Mouse (Mus musculus) v-Abl transformed pro-B cells (cell line): ENCODE data around the gene Zfp568.
"Not testable (repeated sequence)": the region's sequence is repeated elsewhere in the genome, so short reads cannot be mapped to it uniquely, and the experiment has no call there.

Experiments used
- in situ Hi-C, 2 experiments: fragments of 400-800 bp; cut with MboI; formaldehyde crosslinking; loops; one replicate each; pipeline ENCODE4 v1.15.1; 2025; ENCODE audit not compliant: unreplicated experiment in 2 of 2

Zfp568 gene

DNA sequence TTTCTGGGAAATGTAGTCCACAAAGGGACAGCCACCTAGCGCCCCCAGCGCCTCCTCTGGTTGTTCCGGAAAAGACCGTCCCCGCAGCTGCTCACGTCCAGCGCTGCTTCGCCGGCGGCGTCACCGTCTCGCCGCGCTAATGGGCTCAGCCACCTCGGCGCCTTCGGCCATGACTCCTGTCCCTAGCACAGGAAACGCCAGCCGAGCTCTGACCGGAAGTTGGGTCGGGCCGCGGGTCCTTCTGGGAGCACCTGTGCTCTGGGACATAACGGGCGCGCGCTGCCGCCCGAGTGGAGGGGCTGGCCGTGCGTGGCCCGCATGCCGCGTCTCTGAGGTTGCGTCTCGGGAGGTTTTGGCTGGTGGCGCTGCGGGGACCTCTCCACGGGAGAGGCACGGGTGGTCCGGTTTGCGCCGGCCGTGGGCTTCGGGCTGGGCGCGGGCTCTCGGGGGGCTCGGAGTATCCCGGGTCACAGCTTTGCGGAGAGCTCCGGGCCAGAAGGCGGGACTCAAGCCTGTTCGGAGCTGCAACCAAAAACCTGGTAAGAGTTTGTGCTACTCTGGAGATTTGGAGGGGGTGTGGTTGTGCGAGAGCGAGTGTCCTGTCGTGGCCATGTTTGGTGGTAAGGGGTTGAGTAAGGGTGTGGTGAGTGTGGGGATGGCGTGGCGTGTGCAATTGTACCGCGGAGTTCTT lies at the start of gene Zfp568:
Gene Zfp568, plus strand, starts transcription at position 266 of the 691 bp plus-strand sequence.
- in situ Hi-C loops, result loop anchor here in 1 of 2 experiments (10.0 kb wide), 1 partner anchor 129 kb away; the partner anchor contains the start of genes Zfp420 and Zfp940

DNA sequence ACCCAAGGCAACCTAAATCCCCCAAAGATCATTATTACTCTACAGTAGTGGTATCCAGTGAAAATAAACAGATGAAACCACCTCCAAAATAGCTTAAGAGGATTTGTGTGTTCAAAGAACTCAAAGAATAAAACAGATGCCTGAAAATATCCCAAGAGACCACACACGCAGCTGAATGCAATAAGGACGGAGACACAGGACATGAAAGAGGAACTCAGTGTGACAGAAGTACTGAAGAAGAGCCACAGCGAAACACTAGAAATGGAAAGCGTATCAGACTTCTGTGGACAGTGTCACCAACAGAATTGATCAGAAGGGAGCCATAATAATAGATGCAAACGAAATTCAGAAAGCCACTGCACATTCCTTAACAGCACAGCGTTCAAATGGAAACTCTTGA lies 44.9 kb upstream of the Zfp568 start:
- in situ Hi-C loops, result no loop called here

DNA sequence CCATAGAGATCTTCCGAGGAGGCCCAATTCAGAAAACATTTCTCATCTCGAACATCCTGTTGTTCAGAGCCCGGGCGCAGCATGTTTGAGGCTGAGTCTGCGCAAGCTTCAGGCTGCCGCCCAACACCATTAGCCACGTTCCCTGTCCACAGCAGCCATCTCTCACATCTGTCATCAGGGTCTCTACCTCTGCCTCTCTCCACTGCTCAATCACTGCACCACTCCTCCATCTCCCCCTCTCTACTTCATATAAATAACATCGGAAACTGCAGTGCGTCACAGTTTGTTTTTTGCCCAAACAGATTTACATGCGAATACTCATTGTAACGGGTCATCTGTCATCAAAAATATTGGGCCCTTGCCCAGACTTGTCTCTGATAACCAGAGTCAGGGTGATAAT lies 42.7 kb upstream of the Zfp568 start:
- in situ Hi-C loops, result no loop called here

DNA sequence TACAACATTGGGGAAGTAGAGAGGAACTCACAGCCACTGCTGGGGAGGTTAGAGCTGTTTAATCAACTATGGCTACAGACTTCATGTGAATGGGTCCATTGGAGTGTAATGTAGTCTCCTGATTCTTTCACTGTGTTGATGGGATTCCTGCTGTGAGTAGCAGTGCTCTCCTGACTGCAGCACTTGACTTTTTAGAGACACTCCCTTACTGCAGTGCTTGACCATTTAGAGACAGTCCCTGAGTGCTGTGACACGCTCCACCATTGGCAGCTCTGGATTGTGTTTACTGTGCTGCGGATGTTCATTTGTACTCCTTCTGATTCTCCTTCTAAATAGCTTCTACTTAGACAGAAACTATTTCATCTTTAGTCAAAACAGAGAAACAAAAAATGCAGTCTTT lies 41.0 kb upstream of the Zfp568 start:
- in situ Hi-C loops, result no loop called here

DNA sequence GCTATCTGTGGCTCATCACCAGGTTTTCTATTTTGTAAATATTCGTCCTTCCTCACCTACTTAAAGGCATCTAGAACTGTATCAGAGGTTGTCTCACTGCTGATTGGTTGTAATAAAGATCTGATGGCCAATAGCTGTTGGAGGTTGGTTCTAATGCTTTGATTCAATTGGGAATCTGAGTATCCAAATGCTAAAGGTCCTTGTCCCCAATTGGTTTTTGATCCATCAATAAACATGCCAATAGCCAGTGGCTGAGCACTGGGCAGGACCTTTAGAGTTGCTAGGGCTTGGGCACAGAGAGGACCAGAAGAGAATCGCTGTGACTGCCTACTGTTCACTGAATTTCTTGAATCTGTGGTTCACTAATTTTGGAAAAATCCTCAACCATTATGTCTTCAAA lies 40.0 kb upstream of the Zfp568 start:
- in situ Hi-C loops, result no loop called here

DNA sequence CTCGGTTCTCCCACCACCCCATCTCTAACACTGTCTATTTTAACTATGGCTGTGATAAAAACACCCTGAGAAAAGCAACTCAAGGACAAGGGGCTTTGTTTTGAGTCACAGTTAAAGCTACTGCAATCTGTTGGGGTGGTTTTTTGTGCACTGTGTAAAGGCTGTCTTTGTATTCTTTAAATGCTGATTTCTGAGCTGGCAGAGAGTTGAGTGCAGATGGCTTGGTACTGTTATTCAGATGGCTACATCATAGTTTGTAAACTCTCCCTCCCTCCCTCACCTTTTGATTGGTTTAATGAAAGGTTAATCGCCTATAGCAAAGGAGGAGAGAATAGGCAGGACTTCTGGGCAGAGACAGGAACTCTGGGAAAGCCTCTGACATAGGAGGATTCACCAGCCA lies 39.6 kb upstream of the Zfp568 start:
- in situ Hi-C loops, result no loop called here

DNA sequence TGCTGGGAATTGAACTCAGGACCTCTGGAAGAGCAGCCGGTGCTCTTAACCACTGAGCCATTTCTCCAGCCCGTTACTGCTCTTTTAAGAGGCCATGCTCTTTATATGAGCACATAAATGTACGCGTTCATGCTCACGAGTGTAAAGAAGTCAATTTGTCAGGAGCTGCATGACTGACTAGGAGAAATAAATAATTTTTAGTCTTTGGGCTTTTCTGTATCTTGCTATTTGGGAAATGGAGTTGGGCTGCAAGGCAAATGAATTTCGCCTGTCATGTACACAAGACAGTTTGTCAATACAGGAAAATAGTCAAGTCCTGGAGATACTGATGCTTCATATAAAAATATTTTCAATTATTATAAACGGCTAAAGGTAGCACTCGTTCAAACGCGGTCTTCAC lies 30.7 kb upstream of the Zfp568 start:
- in situ Hi-C loops, result loop anchor here in 1 of 2 experiments (5.0 kb wide), 1 partner anchor 46 kb away; the partner anchor contains the start of genes Zfp27 and Zfp383

DNA sequence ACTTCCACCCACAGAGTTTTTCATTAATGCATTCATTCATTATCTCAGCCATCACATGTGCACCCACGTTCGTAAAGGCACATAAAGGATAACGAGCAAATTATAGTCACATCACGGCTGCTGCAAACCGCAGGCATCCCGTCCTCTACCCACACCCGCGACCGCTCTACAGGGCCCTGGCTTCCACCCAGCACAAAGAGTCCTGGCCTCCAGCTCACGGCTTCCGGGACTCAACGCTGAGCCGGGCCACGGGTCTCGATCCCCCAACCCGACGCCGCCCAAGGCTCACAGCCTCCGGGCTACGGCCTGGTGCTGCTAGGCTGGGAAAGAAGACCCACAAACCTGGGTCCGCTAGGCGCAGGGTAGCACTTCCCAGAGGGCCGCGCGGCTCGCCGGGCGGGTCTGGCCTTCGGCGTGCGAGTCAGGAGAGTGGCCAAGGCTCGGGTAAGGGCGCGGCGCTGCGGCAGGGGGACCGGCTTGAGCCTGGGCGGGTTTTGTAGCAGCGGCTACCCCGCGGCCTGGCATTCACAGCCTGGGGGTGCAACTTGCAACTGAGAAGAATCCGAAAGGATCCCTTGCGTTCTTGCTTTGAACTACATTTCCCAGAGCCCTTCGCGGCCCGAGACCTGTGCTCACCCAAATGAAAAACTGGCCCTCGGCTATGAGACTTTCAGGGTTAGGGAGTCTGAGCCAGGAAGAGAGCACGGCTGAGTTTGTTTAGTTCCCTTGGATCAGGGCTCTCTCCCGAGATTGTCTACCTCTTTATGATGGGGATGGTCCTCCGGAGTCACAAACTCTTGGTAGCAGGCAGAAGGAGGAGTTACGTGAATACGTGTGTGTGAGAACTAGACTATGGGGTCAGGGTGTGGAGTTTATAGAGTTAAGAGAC lies 30.0 kb upstream of the Zfp568 start, which contains the start of gene Zfp74:
Gene Zfp74, minus strand, starts transcription at position 577 of the 889 bp plus-strand sequence.
- in situ Hi-C loops, result loop anchor here in 1 of 2 experiments (5.0 kb wide), 1 partner anchor 46 kb away; the partner anchor contains the start of genes Zfp27 and Zfp383

DNA sequence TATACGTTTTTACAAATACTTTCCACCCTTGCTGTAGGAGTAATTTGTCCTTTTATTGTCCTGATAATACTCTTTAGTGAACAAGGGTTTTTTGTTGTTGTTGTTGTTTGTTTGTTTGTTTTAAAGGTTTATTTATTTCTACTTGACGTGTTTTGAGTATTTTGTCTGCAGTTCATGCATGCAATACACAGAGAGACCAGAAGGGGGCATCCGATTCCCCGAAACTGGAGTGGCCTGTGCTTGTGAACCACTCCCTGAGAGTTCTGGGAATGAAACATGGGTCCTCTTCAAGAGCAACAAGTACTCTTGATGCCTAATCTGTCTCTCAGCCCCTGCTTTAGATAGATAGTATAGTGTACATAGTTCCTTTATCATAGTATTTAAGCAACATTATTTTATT lies 29.0 kb upstream of the Zfp568 start:
- in situ Hi-C loops, result loop anchor here in 1 of 2 experiments (5.0 kb wide), 1 partner anchor 47 kb away; the partner anchor contains the start of genes Zfp27 and Zfp383

DNA sequence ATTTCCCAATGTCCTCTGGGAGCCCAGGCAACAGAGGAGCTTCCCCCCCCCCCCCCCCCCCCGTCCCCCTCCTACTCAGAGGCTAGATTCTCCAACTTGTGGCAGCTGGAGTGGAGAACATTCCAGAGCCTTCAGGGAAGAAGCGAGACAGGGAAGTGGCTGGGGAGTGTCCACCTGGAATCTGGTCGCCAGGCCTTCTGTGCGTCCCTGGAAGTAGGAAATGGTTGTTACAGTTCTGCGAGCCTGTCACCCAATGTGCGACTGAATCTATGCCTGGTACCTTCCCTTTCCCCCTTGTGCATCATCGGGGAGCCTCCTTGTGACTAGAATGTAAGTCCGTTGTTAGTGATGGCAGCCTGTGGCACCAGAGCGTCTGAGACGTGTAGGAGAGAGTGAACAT lies 27.5 kb upstream of the Zfp568 start:
- in situ Hi-C loops, result no loop called here

DNA sequence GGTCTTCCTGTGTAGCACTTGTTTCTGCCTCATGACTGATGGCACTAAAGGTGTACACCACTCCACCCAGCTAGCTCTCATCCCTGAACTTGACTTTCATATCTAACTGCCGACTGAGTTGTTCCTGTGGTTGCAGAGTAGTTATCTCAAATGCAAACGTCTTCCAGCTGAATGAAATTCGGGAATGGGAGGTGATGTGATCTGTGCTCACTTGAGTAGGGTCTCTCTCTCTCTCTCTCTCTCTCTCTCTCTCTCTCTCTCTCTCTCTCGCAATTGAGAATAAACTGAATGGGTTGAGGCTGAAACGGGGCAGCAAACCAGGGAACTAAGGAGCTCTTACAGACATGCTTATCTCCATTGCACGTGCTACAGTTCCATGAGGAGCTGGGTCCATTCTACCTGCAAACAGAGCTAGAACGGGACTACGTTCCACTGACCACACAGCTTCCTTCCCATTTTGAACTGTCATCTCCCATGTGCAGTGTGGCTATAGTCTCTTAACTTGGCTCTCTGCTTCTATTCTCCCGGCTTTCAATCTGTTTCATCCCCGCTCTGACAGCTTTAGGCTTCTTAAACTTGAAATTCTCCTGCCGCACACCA lies 25.5 kb upstream of the Zfp568 start:
- in situ Hi-C loops, result no loop called here

DNA sequence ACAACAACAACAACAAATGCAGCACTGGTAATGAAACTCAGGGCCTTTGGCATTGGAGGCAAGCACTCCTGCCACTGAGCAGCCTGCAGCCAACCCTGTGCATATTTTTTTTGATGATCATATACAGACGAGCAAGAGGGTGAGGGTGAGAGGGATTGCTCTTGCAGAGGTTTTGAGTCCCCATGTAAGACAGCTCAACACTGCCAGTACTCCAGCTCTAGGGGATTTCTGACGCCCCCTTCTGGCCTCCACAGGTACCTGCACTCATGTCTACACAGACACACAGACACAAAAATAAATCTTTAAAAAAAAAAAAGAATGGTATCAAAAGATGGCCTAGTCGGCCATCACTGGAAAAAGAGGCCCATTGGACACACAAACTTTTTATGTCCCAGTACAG lies 24.8 kb upstream of the Zfp568 start:
- in situ Hi-C loops, result no loop called here

DNA sequence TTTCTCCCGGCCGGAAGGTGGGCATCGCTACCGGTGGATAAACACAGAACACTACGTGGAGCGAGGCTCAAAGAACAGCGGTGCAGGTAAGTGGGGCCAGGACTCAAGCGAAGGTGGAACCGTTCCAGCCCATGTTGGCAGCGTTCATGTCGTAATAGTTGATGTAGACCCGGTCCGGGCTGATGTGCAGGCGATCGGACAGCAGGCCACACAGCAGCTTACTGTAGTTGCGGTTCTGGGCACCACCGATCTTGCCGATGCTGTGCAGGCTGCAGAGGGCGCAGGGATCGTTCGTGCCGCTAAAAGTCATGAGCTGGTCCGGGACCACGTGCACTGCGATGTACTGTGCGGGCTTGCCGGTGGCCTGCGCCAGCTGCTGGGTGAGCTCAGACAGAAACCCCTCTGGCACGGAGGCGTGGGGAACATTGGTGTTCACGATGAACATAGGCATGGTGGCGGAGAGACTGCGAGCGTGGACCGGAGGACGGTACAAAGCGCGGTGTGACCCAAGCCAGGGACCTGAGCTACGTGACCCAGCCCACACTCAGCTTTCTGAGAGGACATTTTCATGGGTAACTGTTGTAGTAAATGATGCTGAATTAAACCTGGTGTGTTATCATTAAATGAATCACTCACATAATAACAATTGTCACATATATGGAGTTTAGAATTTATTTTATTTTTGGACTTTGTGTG lies 18.5 kb upstream of the Zfp568 start:
- in situ Hi-C loops, result not testable (repeated sequence)

DNA sequence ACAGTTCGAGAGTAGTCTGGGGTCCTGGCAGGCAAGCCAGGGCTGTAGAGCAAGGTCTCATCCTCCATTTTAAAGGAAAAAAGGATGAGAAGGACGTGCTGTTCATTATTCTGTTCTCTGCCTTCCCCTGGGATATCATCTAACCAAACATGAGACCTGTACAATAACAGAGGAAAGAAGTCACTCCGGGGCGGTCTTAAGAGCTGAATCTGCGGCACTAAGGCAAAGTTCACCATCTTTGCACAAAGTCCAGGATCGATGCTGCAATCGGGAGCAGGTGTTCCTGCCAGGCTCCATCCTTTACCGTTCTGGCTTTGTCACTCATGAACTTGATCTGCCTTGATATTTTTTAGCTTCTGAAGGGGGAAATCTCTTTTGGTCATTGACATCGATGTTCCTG lies 13.1 kb upstream of the Zfp568 start:
- in situ Hi-C loops, result no loop called here

DNA sequence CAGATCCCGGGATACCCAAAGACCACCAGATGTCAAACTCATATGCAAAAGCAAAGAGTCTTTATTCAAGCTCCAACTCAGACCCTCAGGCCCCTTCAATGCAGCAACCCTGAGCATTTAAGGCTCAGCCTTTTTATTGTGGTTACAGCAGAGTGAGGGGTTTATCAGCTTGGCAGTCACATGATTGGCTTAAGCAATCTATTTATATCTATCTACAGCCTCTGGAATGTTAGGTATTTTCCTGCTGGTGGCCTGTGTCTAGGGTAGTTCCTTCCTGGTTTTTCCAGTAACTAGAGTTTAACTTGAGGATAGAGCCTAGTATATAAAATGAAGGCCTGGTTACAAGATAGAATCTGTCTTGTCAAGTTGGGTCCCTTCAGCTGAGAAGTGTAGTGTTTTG lies 3.0 kb upstream of the Zfp568 start:
- in situ Hi-C loops, result loop anchor here in 1 of 2 experiments (10.0 kb wide), 1 partner anchor 126 kb away; the partner anchor contains the start of genes Zfp420 and Zfp940

DNA sequence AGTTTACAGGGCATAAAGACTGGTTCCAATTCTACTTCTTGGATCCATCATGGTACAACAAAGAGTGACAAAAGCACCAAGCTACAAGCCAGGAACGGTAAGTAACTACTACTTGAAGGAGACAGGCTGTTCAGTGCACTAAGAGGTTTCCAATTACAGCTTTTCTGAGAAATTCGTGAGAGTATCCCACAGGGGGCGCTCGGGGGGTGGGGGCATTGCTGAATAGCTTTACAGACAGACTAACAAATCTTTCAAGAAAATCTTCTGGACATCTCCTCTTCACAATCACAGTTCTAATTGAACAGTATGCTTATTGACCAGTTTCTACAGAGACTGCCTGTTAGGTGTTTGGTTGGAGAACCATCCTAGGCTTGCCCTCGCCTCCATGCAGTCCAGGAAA lies 2.3 kb upstream of the Zfp568 start:
- in situ Hi-C loops, result loop anchor here in 1 of 2 experiments (10.0 kb wide), 1 partner anchor 127 kb away; the partner anchor contains the start of genes Zfp420 and Zfp940

DNA sequence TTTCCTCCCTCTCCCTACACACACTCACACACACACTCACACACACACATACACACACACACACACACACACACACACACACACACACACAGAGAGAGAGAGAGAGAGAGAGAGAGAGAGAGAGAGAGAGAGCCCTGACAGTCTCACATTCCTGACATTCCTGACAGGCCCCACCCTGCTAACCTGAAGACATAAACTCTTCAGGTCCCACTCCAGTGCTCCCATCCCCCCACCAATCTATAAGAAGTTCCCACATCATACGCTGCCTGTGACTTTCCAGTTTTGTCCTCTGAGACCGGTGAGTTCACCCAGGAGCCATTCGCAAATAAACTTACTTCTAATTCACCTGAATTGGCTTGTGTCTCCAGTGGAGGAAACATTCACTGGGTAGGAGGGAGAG lies 1.9 kb upstream of the Zfp568 start:
- in situ Hi-C loops, result loop anchor here in 1 of 2 experiments (10.0 kb wide), 1 partner anchor 127 kb away; the partner anchor contains the start of genes Zfp420 and Zfp940

DNA sequence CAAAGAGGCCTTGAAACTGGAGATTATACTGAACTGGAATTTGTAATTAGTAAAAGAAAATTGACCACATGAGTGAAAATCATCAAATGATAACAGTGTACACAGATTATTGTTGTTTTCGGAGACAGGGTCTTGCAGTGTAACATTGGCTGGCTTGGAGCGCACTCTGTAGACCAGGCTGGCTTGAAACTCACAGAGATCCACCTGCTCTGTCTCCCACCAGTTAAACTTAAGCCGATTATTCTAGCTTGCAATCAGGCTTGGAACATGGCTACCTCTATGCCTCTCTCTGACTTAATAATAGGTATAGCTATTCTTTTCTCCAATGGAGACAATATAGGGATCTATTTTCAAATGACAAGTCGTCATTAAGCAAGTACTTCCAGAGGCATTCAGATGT lies 1.4 kb upstream of the Zfp568 start:
- in situ Hi-C loops, result loop anchor here in 1 of 2 experiments (10.0 kb wide), 1 partner anchor 128 kb away; the partner anchor contains the start of genes Zfp420 and Zfp940

DNA sequence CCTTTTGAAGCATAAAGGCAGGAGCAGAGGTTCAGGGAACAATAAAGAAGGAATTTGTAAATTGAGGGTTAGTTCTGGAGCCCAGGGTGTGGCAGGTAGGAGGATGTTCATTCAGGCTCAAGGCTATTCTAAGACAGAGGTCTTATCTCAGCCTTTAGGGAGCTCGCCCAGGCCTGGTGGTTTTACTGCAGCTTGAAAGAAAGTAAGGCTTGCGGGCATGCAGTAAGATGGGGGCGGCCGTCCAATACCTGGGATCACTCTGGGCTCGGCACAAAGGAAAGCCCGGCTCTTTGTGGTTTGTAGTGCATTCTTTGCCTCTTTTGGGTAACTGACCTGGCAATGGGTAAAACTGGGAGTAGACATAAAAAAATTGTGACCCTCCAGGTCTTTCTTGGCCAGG lies 824 bp upstream of the Zfp568 start:
- in situ Hi-C loops, result loop anchor here in 1 of 2 experiments (10.0 kb wide), 1 partner anchor 128 kb away; the partner anchor contains the start of genes Zfp420 and Zfp940

DNA sequence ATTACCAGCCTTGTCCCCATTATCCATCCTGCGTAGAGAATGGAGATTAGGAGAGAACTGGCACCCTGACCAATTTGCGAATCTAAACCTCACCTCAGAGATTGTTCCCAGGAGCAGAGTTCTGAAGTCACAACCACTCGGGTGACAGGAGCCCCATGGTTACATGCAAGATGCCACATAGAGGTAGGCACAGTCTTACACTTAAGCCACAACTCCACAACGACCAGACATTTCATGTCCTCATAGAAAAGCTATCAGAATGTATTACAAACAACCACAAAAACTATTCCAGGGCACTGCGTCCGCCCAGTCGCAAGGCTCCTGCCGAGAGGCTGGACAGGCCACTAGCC lies 440 bp upstream of the Zfp568 start:
- in situ Hi-C loops, result loop anchor here in 1 of 2 experiments (10.0 kb wide), 1 partner anchor 129 kb away; the partner anchor contains the start of genes Zfp420 and Zfp940
